Mouse (Mus musculus): ENCODE measurements around the gene Slc22a4.

Slc22a4 gene

DNA sequence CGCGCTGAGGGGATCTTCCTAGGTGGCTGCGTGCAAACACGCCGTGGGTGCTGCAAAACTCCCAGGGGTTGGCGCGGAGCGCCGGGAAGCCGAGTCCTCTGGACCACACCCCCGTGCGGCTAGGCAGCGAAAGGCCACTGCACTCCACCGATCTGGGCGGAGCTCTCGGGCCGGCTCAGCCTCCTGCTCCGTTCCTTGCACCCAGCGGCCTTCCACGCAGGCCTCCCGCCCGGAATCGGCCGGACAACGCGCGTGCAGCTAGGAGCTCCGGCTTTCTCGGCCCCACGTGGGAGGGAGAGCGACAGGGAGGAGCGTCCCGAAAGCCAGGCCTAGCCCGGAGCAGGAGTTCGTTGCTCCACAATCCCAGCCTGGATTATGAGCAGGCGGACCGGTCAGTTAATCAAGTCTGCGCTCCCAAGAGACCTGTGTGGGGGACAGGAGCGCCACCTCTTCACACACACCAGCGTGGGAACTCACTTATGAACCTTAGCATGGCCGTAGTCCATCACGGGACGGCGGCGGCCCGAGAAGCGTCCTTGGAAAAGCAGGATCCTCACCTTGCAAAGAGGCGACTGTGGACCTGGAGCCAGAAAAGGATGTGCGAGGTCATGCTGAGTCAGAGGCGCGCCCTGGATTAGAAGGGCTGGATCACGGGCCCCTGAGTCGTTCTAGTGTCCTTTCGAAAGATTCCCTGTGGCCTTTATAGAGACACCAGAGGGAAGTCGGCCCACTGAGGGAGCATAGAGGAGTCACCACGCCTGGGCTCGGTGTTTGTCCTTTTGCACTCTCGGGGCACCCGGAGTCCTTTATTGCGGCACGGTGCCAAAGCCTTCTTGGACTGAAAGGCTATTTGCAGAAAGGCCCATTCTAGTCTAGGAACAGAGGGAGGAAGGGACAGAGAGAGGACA, at the start of gene Slc22a4:
TSS of gene Slc22a4 (minus strand) at position 47 of the 908 bp plus-strand sequence.
- DNase-seq: peak; percentile 85

DNA sequence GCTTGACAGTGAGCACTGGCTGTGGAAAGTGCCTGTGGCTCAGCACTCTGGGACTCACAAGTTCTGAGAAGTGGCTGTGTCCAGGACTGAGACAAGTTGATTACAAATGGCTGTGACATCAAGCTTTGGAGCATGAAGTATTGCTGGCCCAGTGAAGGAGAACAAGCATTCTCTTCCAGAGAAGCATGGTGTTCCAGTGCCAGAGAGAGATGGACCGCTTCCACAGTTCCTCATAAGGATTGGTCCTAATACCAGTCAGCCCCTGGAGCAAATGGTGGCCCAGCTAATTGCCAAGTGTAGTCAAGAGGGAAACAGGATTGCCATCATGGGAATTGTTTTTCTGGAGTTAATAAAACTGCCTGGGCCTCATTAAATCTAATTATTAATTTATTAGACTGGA, 48.2 kb upstream of the Slc22a4 start:
- DNase-seq: no peak

DNA sequence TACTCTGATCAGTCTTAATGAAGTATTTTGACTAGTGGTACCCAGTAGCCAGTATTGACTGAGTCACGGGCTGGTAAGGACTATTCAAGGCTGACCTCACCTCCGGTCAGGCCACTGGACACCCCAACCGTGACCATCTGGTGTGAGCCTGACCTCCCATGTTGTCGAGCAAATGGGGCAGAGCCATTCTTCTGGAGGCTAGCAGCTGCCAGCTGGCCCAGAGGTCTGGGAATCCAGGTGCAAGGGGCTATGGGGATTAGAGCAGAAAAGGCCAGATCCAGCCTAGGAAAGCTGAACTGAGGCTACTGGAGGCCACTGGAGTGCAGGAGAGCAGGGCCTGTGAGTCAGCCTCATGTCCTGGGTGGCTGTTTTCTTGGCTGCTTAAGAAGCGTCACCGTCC, 47.5 kb upstream of the Slc22a4 start:
- peak; percentile 25 for DNase-seq

DNA sequence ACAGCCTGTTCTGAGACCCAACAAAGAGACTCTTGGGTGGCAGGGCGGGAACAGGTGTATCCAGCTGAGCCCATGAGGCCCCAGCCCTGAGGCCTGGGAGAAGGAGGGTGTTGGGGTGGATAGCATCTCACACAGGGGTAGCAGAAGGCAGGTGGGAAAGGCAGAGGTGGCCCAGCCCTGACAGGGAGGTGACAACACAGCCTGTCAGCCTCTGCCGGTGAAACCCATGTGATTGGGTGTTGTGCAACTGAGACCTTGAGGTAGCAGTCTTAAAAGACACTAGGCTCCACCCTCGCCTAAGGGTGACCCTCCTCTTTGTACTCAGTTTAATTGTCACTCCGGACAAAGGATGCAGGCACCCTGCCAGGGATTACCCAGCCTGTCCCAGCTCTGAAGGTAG, 45.4 kb upstream of the Slc22a4 start:
- no peak for DNase-seq

DNA sequence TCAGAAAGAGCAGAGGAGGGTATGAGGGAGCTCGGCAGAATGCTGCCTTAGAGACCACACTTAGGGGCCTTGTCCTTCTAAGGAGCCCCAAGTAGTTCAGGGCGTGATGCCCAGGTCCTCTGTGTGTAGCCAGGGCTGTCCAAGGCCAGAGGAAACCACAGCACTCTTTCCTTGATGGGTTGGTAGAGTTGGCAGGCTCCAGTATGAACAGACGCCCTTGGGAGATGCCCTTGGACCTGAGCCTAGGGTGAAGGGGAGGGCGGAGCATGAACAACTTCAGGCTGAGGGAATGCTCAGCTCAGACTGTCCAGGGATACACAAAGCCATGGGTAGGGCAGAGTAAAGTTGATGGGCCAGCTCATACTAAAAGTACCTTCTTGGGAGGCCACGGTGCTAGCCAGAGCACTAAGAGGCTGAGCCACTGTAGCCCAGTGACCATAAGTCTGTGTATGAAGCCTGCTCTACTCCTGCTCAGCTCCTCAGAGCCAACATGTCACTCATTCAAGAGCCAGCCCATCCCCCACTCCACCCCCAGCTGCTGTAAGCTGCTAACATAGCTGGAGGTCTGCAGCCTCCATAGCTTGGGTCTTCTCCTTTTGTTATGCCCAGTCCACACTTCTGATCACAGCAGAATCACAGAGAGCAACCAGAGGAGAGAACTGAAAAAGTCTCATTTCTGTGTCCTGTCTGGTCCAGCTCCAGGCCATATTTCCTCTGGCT, 44.0 kb upstream of the Slc22a4 start:
- peak; percentile 9 for DNase-seq

DNA sequence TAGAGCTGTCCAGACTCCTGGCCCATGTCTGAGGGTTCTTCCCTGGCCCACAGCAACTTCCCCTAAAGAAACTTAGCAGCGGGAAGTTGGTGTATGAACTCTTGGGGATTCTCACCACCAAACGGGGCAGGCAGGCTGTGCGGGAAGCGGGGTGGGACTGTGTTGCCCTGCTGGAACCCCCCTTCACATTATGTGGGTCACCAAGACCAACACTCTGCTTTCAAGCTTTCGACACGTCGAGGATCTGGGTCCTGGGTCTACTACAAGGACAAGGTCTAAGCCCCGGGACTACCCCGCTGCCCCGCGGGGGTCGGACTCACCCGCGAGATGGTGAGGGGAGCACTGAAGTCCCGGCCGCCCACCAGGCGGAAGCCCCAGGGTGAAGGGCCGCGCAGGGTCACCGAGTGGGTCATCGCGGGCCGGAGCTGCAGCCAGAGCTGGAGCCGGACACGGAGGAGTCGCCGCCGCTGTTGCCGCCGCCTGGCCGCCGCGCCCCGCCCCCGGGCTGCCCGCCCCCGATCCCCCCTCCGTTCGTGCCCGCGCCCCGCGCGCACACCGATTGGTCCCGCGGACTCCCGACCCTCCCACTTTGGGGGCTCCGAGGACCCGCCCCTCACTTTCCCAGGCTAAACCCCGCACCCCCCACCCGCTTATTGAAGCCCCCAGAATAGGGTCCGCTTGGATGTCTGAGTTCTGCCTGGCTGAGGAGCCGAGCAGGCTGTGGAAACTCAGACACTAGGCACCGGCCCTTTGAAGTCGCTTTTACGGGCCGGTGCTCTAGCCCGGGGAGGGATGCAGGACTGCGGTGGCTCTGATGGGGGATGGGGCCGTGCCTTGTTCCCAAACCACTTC, 40.9 kb upstream of the Slc22a4 start, which contains the start of gene Pdlim4:
TSS of gene Pdlim4 (minus strand) at position 495 of the 852 bp plus-strand sequence.
- DNase-seq: peak; percentile 90

DNA sequence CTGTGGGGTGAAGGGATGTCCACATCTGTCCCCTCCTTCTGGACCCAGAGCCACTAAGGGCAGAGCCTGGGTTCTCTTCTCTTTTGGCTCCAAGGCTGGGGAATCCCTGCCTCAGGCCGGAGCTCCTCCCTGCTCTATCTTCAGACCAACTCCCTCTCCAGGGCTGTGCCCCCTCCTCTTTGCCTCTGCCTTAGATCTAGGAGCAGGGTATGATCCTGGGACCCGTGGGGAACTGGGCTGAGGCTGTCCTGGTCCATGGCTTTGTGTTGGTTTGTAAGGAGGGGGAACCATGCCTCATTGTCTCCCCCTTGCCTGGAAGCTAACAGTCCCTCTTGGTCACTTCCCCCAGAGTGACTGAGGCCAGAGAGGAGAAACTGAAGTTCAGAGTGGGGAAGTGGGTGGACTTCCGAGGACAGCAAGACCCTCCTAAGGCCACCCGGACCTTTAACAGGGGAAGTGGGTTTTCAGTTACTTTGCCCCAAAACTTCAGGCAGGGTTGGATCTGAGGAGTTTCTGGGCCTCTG, 40.2 kb upstream of the Slc22a4 start:
- no peak for DNase-seq

DNA sequence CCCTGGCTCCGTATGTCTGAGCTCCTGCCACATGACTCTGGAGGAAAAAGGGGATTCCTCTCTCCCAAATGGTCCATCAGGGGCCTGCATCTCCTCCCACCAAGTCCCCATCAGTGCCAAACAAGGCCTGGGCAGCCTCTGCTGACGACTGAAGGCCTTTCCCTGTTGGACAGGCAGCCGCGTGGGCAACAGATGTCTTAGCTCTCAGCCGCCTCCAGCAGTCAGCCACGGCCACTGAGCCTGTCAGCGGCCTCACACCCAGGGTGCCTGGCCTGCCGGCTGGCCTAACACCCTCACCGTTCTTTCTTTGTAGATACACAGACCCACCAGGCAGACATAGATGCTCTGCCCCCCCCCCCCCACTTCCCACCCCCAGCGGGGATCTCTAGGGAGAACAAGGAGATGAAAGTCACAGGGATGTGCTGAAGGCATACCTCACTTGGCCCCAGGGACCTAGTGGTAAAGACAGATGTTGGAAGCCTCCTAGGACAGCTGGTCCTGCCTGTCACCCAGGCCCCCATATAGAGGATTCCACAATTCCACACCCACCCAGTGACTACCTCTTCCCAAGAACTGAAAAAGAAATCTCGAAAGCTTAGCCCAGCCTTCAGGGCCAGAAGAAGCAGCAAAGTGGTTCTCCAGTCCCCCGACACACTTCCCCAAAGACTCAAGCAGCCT, 39.6 kb upstream of the Slc22a4 start:
- DNase-seq: peak; percentile 71

DNA sequence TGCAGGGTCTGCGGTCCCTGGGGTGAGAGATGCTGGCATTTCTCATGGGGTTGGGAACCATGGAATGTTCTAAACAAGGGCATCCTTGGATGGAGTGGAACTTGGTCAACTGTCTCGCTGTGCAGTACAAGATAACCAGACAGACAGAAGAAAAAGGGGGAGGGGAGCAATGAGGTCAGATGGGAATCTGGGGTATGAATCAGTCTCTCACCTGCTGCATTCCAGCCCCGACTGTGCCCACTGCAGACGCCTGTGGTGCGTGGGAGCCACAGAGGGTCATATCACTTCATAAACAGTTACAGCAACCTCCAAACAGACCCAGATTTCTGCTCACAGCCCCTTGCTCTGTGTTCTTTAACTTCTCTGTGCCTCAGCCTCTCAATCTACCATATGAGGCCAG, 38.5 kb upstream of the Slc22a4 start:
- DNase-seq: no peak

DNA sequence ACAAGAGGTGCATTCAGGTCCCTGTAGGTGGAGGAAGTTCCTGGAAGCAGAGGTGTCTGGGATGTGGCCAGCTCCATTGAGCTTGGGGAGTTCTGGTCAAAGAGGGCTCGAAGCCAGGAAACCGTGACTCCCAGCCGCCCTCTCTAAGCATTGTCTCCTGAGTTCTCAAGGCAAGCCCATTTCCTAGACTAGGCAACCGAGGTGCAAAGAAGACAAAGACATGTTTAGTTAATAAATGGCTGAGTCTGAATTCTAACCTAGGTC, 38.0 kb upstream of the Slc22a4 start:
- DNase-seq: no peak

DNA sequence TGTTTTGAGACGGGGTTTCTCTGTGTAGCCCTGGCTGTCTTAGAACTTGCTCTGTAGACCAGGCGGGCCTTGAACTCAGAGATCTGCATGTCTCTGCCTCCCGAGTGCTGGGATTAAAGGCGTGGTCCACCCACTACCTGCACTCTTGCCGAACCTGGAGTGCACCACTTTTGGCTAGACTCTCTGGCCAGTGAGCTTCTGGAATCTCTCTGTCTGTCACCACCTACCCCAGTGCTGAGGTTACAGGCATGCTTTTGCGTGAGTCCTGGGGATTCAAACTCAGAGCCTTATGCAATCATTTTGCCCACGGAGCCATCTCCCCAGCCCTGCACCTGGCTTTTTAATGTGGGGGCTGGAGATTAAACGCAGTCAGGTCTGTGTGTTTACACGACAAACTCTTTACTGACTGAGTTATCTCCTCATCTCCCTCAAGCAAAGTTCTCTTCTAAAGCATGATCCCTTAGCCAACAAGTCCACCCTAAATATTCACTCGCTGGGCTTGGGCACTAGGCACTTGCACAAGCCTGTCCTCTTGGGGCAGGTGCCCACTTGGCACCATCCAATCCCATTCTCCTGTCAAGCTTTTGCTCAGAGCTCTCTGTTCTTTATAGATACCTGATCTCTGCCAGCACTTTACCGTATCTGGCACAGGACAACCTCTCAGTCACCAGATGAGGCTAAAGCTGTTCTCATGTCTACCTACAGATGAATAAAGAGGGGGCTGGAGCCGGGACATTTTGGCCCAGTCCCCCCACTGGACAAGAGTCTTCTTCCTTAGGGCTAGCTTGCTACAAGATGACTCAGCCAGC, 37.4 kb upstream of the Slc22a4 start:
- no peak for DNase-seq

DNA sequence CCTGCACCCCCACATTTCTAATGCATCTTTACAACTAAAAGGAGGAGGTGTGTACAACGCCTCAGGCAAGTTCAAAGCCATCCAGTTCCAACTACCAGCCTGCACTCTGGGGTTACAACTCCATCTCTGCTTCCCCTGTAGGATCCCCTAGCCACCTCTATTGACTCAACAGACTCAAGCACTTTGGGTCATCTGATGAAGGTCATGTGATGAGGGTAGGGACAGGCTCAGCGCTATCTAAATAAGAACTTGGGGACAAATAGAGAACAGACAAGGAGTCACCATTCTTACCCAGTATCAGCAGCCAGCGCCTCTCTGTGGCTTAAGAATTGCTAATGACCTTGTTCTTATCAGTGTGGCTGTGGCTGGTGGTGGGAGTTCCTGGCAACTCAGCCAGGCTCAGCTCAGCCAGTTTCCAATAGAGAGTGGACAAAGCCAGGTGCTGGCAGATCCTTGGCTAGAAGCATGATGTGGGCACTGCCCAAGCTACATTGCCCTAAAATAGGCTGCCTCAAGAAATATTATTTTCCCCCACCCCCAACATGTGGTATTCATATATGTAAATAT, 36.6 kb upstream of the Slc22a4 start:
- DNase-seq: no peak

DNA sequence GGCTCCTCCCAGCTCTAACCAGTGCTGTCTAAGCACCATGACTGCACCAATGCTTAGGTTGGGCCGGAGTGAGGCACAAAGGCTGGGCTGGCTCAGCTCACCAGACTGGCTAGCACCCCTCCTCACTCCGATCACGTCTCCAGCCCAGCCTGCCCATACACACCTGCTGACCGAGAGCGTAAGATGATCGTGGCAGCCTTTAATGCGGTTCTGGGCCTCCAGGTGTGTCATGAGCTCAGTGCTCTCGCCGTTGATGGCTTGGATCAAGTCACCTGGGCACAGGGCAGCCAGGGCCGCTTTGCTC, 35.5 kb upstream of the Slc22a4 start:
- DNase-seq: no peak

DNA sequence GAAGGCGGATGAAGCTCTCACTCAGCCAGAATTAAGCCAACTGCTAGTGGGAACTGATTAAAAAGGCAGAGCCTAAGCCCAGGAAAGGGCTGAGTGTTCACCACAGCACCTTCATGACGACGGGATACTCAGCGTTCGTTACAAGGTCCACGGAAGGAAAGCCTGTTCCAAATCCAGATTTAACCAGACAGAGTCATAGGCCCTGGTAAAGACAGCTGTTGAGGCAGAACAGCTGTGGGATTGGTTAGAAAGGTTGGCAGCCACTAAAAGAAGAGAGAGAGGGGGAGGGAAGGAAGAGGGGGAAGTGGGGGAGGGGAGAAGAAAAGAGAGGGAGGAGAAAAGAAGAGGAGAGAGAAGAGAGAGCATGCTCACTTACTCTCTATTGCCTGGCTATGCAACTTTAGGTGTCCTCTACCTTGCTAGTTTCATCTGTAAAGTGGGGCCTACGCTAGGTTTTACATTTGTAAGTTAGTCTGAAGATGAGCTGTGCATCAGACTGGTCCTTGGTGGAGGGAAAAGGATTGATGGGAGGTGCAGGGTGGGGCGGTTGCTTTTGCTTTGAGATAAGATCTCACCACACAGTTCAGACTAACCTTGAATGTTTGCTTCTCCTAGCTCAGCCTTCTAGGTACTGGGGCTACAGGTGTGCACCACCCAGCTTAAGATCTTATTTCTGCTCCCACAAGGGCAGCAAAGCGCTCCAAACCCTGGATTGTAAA, 35.0 kb upstream of the Slc22a4 start:
- DNase-seq: no peak

DNA sequence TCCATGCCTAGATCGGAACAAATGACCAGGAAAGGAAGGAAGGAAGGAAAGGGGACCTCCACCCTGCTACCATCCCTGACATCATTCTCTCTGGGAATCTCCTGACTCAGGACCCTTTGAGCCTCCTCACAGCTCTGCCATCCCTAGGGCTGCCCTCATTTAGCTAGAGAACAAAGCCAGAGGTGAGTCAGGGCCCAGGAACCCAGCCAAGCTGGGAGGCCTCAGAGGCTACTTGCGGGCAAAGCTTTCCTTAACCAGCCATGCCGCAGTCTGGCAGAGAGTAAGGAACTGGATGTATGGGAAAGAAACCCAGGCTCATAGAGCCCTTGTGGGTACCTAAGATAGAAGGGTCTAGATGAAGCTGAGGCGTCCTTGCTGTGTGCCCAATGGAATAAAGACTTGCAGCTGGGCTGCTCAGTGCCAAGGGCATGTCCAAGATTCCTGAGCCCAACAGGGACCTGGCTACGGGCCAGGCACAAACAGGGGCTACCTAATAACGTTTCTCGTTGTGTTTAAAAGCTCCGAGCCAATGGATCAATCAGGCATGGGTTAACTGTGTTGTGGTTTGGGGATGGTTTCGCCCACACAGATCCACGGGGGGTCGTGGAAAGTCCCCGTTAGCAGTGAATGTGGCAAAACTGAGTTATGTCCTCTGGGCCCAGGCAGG, 34.3 kb upstream of the Slc22a4 start:
- no peak for DNase-seq

DNA sequence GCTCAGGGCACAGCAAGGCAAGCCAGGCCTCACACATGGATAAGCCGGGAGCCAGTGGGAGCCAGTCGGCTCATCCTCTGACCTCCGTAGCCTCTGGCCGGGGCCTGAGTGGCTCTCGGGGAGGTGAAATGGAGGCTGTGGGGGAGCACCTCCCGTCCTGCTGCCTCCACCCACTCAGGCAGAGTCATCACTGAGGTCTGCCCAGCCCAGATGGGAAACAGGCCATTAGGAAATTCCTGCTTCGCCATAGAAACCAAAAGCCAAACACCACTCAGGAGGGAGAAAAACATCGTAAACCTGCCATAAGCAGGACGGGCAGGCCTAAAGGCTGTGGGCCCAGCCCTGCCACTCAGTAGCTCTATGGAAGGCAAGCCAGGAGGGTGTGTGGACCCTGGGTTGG, 32.4 kb upstream of the Slc22a4 start:
- DNase-seq: peak; percentile 64

DNA sequence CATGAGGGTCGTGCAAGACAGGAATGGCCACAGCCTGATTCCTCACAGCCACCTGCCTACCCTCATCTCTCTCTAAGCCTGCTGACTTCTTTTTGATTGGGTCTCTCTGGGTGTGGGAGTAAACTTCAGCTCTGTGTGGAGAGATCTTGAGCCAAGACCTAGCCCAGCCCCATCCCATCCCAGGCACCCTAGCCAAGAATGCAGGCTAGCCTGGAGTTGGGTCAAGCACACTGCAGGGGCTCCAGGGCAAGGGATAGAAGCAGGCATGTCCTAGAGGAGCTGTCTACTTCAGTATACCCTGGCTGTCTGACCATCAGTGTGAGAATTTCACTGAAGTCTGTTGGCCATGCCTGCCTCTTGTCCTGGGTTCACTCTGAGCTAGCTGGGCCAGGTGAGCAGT, 31.6 kb upstream of the Slc22a4 start:
- DNase-seq: no peak

DNA sequence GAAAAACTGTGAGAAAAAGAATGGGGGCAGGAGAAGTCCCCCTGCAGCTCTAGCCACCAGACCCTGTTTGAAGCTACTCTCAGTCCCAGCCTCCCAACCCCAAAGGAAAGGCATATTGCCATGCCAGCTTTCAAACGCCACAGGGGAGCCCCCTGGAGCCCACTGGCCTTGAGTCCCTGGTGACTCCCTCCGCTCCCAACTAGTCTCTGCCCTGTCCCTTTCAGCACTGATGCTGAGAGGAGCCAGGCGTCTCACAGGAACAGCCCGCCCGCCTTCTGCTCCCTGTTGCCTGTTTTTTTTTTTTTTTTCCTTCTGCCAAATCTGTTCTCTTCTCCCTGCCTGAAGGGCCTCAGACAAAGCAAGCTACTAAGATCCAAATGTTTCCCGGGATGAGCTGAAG, 30.8 kb upstream of the Slc22a4 start:
- DNase-seq: peak; percentile 59

DNA sequence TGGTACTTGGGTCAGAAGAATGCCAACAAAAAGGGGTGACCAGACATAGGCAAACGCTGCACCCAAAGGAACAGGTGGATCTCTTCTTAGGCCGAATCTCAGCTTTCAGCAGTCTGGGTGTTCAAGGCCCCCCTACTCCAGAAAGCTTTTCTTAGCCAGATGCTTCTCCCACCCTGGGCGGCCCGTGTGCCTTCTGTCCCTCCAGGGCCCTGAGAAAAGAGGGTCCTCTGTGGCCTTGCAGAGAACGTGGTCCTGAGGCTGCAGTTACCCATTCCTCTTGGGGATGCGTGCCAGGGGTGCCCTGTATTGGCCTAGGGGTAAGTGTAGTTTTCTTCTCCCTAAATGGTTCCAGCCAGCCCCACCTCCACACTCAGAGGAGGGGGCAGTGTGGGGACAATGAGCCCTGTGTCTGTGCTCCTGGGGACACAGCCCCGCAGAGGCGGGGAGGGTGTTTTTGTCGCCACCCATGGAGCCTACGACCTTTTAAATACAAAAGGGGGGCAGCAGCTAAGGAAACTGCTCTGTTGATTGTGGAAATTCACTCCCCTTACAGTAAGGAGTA, 30.2 kb upstream of the Slc22a4 start:
- DNase-seq: peak; percentile 48

DNA sequence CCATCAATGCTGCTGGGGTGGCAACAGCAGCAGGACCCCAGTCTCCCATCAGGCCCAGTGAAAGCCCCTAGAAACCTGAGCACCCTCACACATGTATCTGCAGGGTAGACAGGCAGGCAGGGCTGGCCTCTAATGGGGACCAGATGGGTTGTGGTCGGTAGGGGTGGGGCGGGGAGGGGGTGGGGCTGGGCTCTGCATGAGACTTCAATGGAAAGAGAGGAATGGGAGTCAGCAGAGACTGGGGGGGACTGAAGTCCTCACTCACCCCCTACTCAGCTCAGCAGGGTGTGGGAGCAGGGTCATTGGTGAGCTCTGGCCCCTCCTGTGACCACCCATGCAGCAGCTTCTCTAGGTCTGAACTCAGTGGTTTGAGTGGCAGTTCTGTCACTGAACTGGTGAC, 29.5 kb upstream of the Slc22a4 start:
- peak; percentile 71 for DNase-seq

Data from embryo, embryonic 11 days (tissue).